Mouse (Mus musculus): ENCODE data around the gene Man2a2. TPM values are rescaled to one million over a fixed set of nuclear protein-coding genes. Genes with fewer than 3 reads are reported as not detected.

Gene Man2a2
- 16.2 and 20.8 TPM in 2 replicates for polyA plus RNA-seq (2015; fragmentation: Nextera tagmentation; extraction: Ambion mirVana)

GRCm38 (mm10) chr7:80371041-80371751 is at the start of gene Man2a2:
Man2a2 (minus strand) TSS chr7:80371375.
- peak within 1 kb of the TSS; percentile 88 for H3K4me2 ChIP-seq
- H3K9ac ChIP-seq: peak within 1 kb of the TSS; percentile 89
- H3K27me3 ChIP-seq: no peaks in the 10 kb centered on the region
- under 1% methylated on average over 81 of the region's 86 CpGs for WGBS
- peaks cover 33% of the 10 kb centered on the region for H3K4me1 ChIP-seq
- peaks cover 25% of the 10 kb centered on the region for H3K36me3 ChIP-seq
- H3K4me3 ChIP-seq (replicated peaks): peak within 1 kb of the TSS; percentile 90
- peak within 1 kb of the TSS; percentile 92 for H3K27ac ChIP-seq
- no peaks in the 10 kb centered on the region for H3K9me3 ChIP-seq (replicated peaks)
- peak; percentile 70 for ATAC-seq (replicated peaks; ENCODE audit: low FRiP score)

DNA sequence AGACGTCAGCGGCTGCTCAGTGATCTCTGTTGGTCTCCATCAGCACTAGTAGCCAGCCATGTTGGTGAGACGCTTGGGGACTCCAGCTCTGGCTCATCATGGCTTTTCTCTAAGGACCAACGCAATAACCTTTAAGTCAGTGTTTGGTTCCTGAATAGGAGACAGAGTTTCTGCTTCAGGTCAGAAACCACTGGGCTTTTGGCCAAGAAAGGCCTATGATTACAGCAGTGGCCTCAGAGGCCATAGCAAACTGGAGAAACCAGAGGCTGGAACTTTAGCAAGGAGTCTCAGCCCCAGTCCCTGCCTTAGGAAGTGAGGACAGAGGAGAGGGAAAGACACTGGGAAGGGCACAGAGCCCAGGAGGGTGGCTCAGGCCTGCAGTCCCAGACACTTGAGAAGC is 49.4 kb upstream of the Man2a2 start:
- H3K4me2 ChIP-seq: no peak overlapping the region
- no peak overlapping the region for H3K9ac ChIP-seq
- no peak for ATAC-seq (replicated peaks; ENCODE audit: low FRiP score)
- no peaks in the 10 kb centered on the region for H3K36me3 ChIP-seq
- H3K9me3 ChIP-seq (replicated peaks): no peaks in the 10 kb centered on the region
- 84% methylated on average over 4 of the region's 4 CpGs for WGBS
- H3K27me3 ChIP-seq: no peaks in the 10 kb centered on the region
- no peak overlapping the region for H3K4me3 ChIP-seq (replicated peaks)
- no peak overlapping the region for H3K27ac ChIP-seq
- H3K4me1 ChIP-seq: peaks cover 15% of the 10 kb centered on the region

GRCm38 (mm10) chr7:80419278-80419677 is 48.1 kb upstream of the Man2a2 start:
- H3K9me3 ChIP-seq (replicated peaks): no peaks in the 10 kb centered on the region
- no peak for ATAC-seq (replicated peaks; ENCODE audit: low FRiP score)

DNA sequence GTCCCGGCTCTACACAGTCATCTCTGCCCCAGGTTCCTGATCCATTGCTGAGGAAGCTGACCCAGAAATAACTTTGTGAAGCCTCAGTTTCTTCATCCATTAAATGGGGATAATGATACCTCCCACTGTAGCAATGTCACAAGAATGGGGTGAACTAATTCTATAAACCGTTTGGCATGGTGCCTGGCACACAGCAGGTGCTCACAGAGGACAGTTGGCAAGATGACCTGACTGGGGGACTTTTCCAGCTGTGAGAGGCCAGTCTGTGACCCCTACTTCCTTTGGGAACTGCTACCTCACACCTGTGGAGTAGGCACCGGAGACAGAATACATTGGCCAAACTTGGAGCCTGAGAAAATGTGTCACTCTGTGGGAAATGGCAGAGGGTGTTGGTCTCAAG is 46.9 kb upstream of the Man2a2 start:
- Histone ChIP-seq H3K4me2 (no peak overlapping the region), H3K9ac (no peak overlapping the region), H3K9me3 (replicated peaks) (no peaks in the 10 kb centered on the region), H3K27ac (no peak overlapping the region), H3K36me3 (no peaks in the 10 kb centered on the region), H3K4me1 (peaks cover 23% of the 10 kb centered on the region), H3K27me3 (no peaks in the 10 kb centered on the region), H3K4me3 (replicated peaks) (no peak overlapping the region)
- WGBS: 85% methylated on average over 3 of the region's 3 CpGs
- no peak for ATAC-seq (replicated peaks; ENCODE audit: low FRiP score)

More at GRCm38 (mm10) chr7:80419278-80419677, 48.1 kb upstream of the Man2a2 start:
- Histone ChIP-seq H3K36me3 (no peaks in the 10 kb centered on the region), H3K4me3 (replicated peaks) (no peak overlapping the region), H3K27ac (no peak overlapping the region), H3K4me1 (peaks cover 17% of the 10 kb centered on the region), H3K9ac (no peak overlapping the region), H3K4me2 (no peak overlapping the region), H3K27me3 (no peaks in the 10 kb centered on the region)
- 37% methylated on average over 3 of the region's 3 CpGs for WGBS

- no peak for ATAC-seq (replicated peaks; ENCODE audit: low FRiP score)
- H3K4me2 ChIP-seq: no peak overlapping the region
- H3K27ac ChIP-seq: no peak overlapping the region
- H3K36me3 ChIP-seq: no peaks in the 10 kb centered on the region
- H3K9me3 ChIP-seq (replicated peaks): no peaks in the 10 kb centered on the region
- H3K9ac ChIP-seq: no peak overlapping the region
- no peaks in the 10 kb centered on the region for H3K27me3 ChIP-seq
- H3K4me1 ChIP-seq: peaks cover 20% of the 10 kb centered on the region
- H3K4me3 ChIP-seq (replicated peaks): no peak overlapping the region
Measured at GRCm38 (mm10) chr7:80417601-80418000, 46.4 kb upstream of the Man2a2 start.

GRCm38 (mm10) chr7:80416969-80417368 is 45.8 kb upstream of the Man2a2 start:
- Histone ChIP-seq H3K9me3 (replicated peaks) (no peaks in the 10 kb centered on the region), H3K4me2 (no peak overlapping the region), H3K27me3 (no peaks in the 10 kb centered on the region), H3K4me3 (replicated peaks) (no peak overlapping the region), H3K4me1 (peaks cover 20% of the 10 kb centered on the region), H3K27ac (no peak overlapping the region), H3K9ac (no peak overlapping the region), H3K36me3 (no peaks in the 10 kb centered on the region)
- ATAC-seq (replicated peaks; ENCODE audit: low FRiP score): no peak
- WGBS: 91% methylated on average over 7 of the region's 7 CpGs

DNA sequence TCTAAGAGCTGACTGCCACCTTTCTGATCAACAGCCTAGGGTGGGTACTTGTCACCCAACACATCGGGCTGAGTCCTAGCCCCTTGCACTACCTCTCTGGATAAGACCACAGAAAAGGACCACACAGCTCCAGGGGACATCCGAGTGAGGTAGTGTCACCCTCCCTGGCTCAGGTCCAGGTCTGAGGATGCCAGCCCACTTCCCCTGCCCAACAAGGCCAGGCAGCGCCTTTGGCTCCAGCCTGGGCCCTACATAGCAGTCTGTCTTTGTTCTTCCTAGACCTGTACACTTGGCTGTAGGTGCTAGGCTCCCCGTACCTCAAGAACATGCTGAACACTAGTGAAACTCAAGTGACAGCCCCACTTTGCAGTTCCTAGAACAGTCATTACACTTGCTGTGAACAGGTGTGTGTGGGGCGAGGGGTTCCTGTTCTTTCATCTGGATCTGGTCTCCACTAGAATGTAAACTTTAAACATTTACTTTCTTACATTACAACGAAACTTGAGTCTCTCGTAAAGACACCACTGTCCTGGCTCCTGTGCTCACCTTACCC is 43.2 kb upstream of the Man2a2 start:
- WGBS: 79% methylated on average over 7 of the region's 7 CpGs
- H3K4me3 ChIP-seq (replicated peaks): no peak overlapping the region
- H3K4me2 ChIP-seq: no peak overlapping the region
- H3K9ac ChIP-seq: no peak overlapping the region
- H3K4me1 ChIP-seq: peaks cover 15% of the 10 kb centered on the region
- H3K27me3 ChIP-seq: no peaks in the 10 kb centered on the region
- H3K27ac ChIP-seq: 0 out of 2 replicates have a peak overlapping the region, but pooled peaks have one; percentile 37
- no peak for ATAC-seq (replicated peaks; ENCODE audit: low FRiP score)
- H3K36me3 ChIP-seq: no peaks in the 10 kb centered on the region
- H3K9me3 ChIP-seq (replicated peaks): no peaks in the 10 kb centered on the region

DNA sequence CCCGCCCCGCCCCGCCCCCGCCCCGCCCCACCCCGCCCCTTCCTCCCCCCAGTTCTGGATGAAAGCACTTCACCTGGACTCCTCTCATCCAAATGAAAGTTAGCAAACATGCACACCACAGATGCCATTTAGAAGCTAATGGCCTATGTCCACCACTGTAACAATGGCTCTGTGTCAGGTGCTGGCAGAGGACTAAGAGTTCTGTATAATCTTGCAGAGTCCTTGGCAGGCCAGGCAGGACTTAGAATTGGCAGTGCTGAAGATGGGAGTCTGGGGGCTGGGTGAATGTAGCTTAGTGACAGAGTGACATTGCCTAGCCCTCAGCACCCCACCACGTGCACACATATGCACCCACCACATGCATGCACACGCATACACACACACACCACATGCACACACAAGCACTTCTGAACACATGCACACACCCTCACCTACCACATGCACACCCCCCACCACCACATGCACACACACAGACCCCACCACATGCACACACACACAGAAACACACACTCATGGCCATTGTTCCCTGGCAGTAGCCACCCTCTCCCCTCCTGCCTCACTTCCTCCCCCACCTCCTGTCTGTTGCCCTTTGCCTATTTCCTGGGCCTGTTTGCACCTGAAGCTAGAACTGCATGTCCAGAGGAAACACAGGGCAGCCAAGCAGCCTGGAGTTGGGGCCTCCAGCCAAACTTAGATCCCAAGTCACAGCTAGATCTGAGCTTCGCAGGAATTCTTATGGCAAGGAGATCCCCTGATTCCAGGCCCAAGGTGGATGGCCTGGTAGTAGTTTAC is 42.5 kb upstream of the Man2a2 start:
- Histone ChIP-seq H3K27ac (0 out of 2 replicates have a peak overlapping the region, but pooled peaks have one; percentile 37), H3K9me3 (replicated peaks) (no peaks in the 10 kb centered on the region), H3K27me3 (no peaks in the 10 kb centered on the region), H3K4me3 (replicated peaks) (no peak overlapping the region), H3K9ac (no peak overlapping the region), H3K36me3 (no peaks in the 10 kb centered on the region), H3K4me2 (no peak overlapping the region), H3K4me1 (peaks cover 12% of the 10 kb centered on the region)
- WGBS: 76% methylated on average over 9 of the region's 9 CpGs
- ATAC-seq (replicated peaks; ENCODE audit: low FRiP score): peak; percentile 37; the same call in 1 of the 2 replicates

- no peaks in the 10 kb centered on the region for H3K9me3 ChIP-seq (replicated peaks)
- H3K4me2 ChIP-seq: no peak overlapping the region
- H3K4me1 ChIP-seq: peaks cover 12% of the 10 kb centered on the region
- WGBS: 57% methylated on average over 5 of the region's 5 CpGs
- H3K9ac ChIP-seq: no peak overlapping the region
- no peaks in the 10 kb centered on the region for H3K27me3 ChIP-seq
- H3K4me3 ChIP-seq (replicated peaks): no peak overlapping the region
- H3K36me3 ChIP-seq: no peaks in the 10 kb centered on the region
- no peak overlapping the region for H3K27ac ChIP-seq
- no peak for ATAC-seq (replicated peaks; ENCODE audit: low FRiP score)
Measured at GRCm38 (mm10) chr7:80412781-80413180, 41.6 kb upstream of the Man2a2 start.

GRCm38 (mm10) chr7:80412279-80412678 is 41.1 kb upstream of the Man2a2 start:
- Histone ChIP-seq H3K4me1 (peaks cover 12% of the 10 kb centered on the region), H3K36me3 (no peaks in the 10 kb centered on the region), H3K27ac (no peak overlapping the region), H3K27me3 (no peaks in the 10 kb centered on the region), H3K4me3 (replicated peaks) (no peak overlapping the region), H3K9me3 (replicated peaks) (no peaks in the 10 kb centered on the region), H3K9ac (no peak overlapping the region), H3K4me2 (no peak overlapping the region)
- no peak for ATAC-seq (replicated peaks; ENCODE audit: low FRiP score)
- 64% methylated on average over 10 of the region's 10 CpGs for WGBS

GRCm38 (mm10) chr7:80410380-80410779 is 39.2 kb upstream of the Man2a2 start:
- H3K4me2 ChIP-seq: no peak overlapping the region
- H3K4me3 ChIP-seq (replicated peaks): no peak overlapping the region
- WGBS: 82% methylated on average over 9 of the region's 9 CpGs

GRCm38 (mm10) chr7:80407712-80408111 is 36.5 kb upstream of the Man2a2 start:
- Histone ChIP-seq H3K4me3 (replicated peaks) (no peak overlapping the region), H3K9me3 (replicated peaks) (no peaks in the 10 kb centered on the region), H3K4me2 (no peak overlapping the region), H3K27me3 (peaks cover 11% of the 10 kb centered on the region; the same call in 1 of the 2 replicates), H3K9ac (no peak overlapping the region), H3K4me1 (peaks cover 14% of the 10 kb centered on the region), H3K27ac (no peak overlapping the region), H3K36me3 (no peaks in the 10 kb centered on the region)
- ATAC-seq (replicated peaks; ENCODE audit: low FRiP score): no peak
- 74% methylated on average over 9 of the region's 9 CpGs for WGBS

More at GRCm38 (mm10) chr7:80410380-80410779, 39.2 kb upstream of the Man2a2 start:
- Histone ChIP-seq H3K9me3 (replicated peaks) (no peaks in the 10 kb centered on the region), H3K27ac (no peak overlapping the region), H3K9ac (no peak overlapping the region), H3K36me3 (no peaks in the 10 kb centered on the region), H3K27me3 (peaks cover 7% of the 10 kb centered on the region; the same call in 1 of the 2 replicates), H3K4me1 (peaks cover 12% of the 10 kb centered on the region)
- ATAC-seq (replicated peaks; ENCODE audit: low FRiP score): no peak

Measured in kidney, embryonic 15.5 days (tissue).